Mouse (Mus musculus): ENCODE data around the gene Wfs1.

The Wfs1 gene

GRCm38 (mm10) chr5:36933383-36933782 is 55.6 kb downstream of the Wfs1 start:
- no peak for DNase-seq (ENCODE audit: low spot score)

GRCm38 (mm10) chr5:36929376-36929775 is 59.6 kb downstream of the Wfs1 start:
- DNase-seq (ENCODE audit: low spot score), result no peak

- DNase-seq (ENCODE audit: low spot score), result no peak
Observed at GRCm38 (mm10) chr5:36928701-36929100, 60.3 kb downstream of the Wfs1 start.

DNA sequence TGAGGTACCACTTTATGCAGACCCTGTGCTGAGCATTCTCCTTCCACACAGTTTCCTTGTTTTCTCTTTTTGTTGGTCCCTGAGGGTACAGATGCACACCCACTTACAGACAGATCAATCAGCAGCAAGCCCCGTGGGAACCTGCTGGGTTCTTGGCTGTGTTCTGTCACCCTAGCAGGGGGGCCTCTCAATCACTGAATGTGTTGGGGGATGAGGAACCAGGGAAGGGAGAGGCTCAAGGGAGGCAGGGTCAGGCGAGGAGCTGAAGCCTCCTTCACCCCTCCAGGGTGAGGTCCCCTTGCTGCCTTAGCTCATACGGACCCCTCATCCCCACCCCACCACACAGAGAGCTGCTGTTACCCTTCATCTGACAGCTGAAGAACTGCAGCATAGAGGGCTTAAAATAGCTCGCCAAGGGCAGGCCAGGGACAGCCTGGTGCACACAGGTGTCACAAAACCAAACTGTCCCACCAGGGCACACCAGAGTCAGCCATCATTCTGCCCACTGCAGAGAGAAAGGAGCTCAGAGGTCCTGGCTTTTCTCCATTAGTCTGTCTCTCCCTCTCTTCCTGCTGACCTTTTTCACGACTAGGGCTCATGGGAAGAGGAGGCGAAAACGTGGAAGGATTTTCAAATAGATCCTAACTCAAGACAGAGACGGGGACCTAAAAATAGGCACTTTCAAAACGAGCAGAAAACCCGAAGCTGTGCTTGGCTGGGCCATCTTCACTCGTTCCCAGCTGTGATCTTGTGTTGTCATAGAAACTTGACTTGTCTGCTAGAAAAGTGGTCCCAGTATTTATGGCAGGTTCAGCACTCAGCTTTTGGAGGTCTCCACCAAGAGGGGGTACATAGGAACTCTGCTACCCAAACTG is 64.9 kb downstream of the Wfs1 start:
- DNase-seq (ENCODE audit: low spot score), result no peak

DNA sequence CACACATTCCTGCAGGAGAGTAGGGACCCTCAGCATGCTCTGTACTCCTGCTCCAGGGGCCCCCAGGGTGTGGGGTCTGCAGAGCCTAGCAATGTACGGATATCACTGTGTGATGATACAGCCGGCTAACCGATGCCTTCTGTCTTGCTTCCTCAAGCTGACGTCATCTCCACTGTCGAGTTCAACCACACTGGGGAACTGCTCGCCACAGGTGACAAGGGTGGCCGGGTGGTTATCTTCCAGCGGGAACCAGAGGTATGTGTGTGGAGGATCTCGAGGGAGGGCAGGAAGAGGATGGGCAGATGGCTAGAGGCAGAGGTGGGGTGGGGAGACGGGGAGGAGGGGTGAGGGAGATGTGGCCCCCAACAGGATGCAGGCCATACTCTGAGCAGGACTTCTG is 66.2 kb downstream of the Wfs1 start:
- no peak for DNase-seq (ENCODE audit: low spot score)

DNA sequence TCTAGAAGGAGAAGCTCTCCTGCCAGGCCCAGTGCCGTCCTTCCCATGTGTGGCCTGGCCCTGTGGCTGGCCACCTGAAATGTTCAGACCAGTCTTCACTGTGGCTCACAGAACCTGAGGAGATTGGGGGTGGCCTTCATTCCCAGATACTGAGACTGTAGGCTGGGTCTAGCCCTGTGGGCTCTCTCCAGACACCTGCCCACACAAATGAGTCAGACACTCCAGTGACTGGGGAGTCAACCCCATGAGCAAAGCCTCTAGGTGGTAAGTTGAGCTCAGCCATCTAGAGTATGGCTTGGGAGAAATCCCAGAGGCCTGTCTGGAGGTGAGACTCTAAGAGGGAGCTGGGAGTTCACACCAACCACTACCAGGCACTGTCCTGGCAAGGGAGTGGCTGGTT is 67.1 kb downstream of the Wfs1 start:
- DNase-seq (ENCODE audit: low spot score), result no peak

GRCm38 (mm10) chr5:36920072-36920471 is 68.9 kb downstream of the Wfs1 start:
- DNase-seq (ENCODE audit: low spot score), result no peak

DNA sequence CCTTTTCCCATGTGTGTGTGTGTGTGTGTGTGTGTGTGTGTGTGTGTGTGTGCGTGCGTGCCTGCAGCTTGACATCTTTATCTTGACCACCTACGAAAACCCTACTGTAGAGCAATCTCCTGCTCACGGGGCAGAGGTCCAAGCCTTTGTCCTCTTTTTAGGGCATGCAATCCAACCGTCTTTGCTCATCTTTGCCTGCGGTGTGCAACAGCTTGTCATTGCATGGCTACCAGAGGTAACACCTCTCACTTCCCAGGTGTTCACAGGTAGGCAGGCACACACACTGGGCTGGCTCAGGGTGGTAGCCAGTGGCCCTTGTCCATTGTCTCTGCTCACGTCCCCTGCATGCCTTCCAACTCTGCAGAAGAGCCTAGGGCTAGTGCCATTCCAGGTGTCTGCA is 71.0 kb downstream of the Wfs1 start:
- DNase-seq (ENCODE audit: low spot score), result no peak

- DNase-seq (ENCODE audit: low spot score), result no peak
Observed at GRCm38 (mm10) chr5:36917245-36917644, 71.8 kb downstream of the Wfs1 start.

DNA sequence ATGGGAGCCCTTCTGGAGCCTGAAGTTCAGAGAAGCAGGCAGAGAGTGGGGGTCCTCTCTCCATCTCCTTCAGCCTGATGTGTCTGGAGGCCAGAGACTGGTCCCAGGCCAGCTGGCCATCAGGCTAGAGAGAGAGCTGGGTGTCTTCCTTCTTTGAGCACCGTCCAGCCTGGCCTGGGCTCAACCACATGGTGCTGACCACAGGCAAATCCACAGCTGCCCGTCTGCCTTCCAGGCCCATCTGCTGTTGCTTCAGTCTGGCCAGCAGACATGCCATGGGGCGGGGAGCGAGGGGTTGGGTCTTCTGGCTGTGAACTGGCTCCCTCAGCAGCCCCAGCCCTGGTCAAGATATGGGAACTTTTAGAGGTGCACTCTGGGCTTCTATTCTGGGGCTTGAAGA is 72.4 kb downstream of the Wfs1 start:
- DNase-seq (ENCODE audit: low spot score), result no peak

Measured in ovary, postnatal 10 days (tissue).